Mouse (Mus musculus) liver, adult (tissue): Measurements from ENCODE around the gene Ngef.

Experiments used
- GATA4 ChIP-seq: IDR thresholded peaks from 2 replicates; pipeline ENCODE4 v1.6.1; 2014; ENCODE audit warnings: mild to moderate bottlenecking, low read length; ENCODE audit not compliant: insufficient replicate concordance

The Ngef gene

GRCm38 (mm10) chr1:87589162-87589561, 15.5 kb upstream of the Ngef start:
- no peak for TF ChIP-seq GATA4

- TF ChIP-seq GATA4 = no peak
Measured at GRCm38 (mm10) chr1:87580824-87581223, 7.2 kb upstream of the Ngef start.

DNA sequence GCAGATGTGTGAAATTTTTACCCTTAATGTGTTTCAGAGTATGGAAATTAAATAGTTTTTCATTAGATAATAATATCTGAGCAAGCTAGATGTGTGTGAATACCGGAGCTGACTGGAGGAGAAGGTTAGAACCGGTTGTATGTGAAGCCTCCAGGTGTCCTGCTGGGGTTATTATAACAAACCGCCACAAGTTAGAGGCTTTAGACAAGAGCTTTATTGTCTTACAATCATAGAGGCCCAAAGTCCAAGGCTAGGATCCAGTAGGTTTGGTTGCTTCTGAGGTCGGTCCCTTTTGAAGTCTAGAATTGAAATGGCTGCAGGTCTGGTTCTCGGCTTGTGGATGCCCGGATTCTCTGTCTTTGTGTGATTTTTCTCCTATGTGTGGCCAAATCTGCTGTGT, 5.3 kb upstream of the Ngef start:
- no peak for TF ChIP-seq GATA4

DNA sequence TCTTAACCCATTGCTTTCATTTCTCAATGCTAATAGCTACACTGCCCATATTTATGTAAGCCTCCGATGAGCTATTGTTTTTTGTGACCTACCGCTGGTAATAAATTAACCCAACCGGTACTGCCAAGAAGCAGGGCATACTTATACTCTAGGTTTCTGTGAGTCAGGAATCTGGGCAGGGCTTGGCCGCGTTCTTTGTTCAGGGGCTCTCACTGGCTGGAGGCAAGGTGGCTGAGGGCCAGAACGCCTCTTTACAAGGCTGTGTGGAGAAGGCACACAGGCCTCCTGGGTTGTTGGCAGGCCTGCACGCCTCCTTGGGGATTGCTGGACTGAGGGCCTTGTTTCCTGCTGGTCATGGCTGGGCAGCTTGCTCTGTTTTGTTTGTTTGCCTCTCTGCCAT, 1.1 kb upstream of the Ngef start:
- TF ChIP-seq GATA4 = no peak

- no peak for TF ChIP-seq GATA4
Measured at GRCm38 (mm10) chr1:87574353-87574752, 683 bp upstream of the Ngef start.

DNA sequence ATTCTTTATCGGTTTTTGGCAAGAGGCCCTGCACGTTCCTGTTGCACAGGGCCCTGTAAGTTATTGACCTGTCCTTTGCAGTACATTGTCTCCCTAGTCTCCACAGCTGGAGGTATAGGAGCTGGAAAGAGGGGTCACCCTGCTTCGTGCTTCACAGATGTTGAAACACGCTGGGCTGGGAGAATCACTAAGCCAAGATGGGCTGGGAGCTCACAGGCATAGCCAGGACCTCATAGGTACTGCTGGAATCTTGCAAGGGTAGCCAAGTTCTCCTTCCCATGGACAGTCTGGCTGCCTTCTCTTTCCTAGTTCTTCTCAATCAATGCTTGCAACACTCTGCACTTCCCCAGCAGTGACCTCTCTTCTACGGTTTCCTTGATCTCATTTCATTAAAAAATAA, 409 bp downstream of the Ngef start:
- TF ChIP-seq GATA4 = no peak

GRCm38 (mm10) chr1:87568398-87568797, 5.3 kb downstream of the Ngef start:
- no peak for TF ChIP-seq GATA4

DNA sequence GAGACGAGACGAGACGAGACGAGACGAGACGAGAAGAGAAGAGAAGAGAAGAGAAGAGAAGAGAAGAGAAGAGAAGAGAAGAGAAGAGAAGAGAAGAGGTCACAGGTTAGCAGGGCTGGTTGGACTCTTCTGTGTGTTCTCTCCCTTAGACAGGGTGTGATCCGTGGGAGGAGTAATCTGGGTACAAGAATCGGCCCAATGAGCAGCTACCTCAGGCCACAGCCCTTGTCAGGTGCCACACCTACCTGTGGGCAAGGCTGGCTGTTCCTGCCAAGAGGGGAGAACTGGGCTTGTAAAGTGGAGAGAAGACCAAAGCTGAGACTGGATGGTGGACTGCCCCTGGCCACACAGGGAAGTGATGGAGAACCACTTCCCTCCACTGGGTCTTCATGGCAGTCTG, 7.9 kb downstream of the Ngef start:
- TF ChIP-seq GATA4 = no peak

GRCm38 (mm10) chr1:87562967-87563366, 10.7 kb downstream of the Ngef start:
- no peak for TF ChIP-seq GATA4

DNA sequence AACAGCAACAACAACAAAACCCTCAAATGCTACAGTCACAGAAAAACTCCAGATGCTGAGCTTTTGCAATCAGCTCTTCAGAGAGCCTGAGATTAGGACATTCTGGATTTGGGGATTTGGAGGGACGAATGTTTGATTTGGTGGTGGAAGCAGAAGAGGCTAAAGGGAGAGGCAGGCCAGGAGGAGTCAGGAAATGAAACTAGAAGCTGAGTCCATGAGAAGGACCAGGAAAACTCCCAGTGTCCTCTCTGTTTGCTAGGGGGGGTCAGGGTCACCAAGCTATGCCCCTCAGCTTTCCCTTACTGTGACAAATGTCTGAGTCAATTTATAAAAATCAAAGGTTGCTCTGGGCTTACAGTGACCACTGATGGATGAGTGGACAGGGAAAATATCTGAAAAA, 20.1 kb downstream of the Ngef start:
- no peak for TF ChIP-seq GATA4

- TF ChIP-seq GATA4 = no peak
Measured at GRCm38 (mm10) chr1:87551008-87551407, 22.7 kb downstream of the Ngef start.

DNA sequence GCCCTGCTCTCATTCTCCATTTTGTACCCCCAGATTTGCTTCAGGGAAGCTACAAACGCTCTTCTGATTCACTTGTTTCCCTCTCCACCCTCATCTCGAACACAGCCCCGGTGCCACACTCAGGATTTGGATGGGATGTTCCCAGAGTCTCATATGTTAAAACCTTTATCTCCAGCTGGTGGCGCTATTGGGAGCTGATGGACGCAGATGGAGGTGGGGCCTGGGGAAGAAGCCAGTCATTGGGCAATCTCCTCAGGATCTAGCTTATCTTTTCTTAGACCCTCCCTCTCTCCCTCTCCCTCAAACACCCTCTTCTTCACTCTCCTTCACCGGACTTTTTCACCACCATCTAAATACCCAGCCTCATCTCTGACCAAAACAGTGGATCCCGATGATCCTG, 32.1 kb downstream of the Ngef start:
- TF ChIP-seq GATA4 = no peak

- no peak for TF ChIP-seq GATA4
Measured at GRCm38 (mm10) chr1:87537008-87537407, 36.7 kb downstream of the Ngef start.

DNA sequence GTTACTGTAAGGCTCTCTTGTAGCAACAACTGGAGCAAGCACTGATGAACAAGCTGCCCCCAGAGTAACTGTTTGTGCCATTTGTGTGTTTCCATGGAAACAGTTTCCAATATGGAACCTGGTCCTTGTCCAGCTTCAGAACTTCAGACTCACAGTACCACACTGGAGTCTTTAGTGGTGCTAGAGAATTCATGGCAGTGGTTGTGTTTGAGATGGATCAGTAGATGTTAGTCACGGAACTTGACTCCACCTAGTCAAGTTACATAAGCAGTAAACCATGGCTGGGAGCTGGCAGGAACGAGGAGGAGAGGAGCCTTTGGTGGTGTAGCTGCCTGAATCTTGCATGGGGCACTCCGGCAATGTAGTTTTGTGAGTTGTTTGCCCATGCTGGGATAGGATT, 39.6 kb downstream of the Ngef start:
- no peak for TF ChIP-seq GATA4

- no peak for TF ChIP-seq GATA4
Measured at GRCm38 (mm10) chr1:87532346-87532745, 41.3 kb downstream of the Ngef start.

DNA sequence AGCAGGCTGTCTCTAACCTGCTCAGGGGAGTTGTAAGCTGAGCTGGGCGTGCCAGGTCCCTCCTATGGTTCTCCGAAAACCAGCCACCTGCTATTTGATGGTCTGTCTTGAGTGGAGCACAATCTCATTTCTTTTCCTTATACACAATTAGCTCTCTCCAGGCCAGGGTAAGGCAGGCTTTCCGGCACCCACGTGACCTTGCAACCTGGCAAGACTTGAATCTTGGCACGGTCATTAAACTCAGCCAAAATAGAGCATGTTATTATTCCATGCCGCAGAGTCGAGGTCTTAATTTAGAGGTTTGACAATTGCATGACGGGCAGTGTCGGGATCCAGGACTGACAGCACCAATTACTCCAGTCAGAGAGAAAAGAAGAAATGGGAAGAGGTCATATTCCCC, 46.5 kb downstream of the Ngef start:
- no peak for TF ChIP-seq GATA4

GRCm38 (mm10) chr1:87525041-87525440, 48.6 kb downstream of the Ngef start:
- TF ChIP-seq GATA4 = no peak

DNA sequence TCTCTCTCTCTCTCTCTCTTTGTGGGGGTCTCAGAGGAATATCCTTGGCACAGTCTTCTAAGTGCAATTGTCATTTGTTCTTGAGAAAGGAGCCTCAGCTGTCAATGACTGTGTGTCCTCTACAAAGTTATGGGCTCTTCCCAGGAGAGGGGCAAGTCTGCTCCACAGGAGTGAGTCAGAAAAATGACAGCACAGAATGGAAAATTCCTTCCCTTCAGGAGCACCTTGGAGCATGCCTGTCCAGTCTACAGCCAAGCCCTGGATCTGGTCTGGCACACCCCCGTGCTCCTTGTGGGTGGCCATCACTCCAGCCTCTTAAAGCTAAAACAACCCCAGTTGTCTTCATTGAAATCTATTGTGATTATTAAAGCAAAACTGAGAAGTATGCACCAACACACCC, 52.1 kb downstream of the Ngef start:
- no peak for TF ChIP-seq GATA4
